Mouse (Mus musculus) bone marrow, adult 2 months (tissue): ENCODE data around the gene Cdkl1.

Experiments
- CTCF ChIP-seq: fragments of 200-500 bp; IDR thresholded peaks from 2 replicates; pipeline ENCODE4 v1.5.1; 2011; ENCODE audit warnings: low read length, control low read depth; ENCODE audit not compliant: control insufficient read depth, insufficient read depth
- POLR2A ChIP-seq: fragments of 200-500 bp; IDR thresholded peaks from 2 replicates; pipeline ENCODE4 v1.6.1; 2011; ENCODE audit warnings: low read depth, mild to moderate bottlenecking, control low read depth, low read length, borderline replicate concordance; ENCODE audit not compliant: control insufficient read depth

GRCm38 (mm10) chr12:69753936-69754335 lies 37.1 kb downstream of the Cdkl1 start:
- TF ChIP-seq POLR2A (no peak), CTCF (no peak)
